Mouse (Mus musculus) E14TG2a.4 (cell line): ENCODE data around the gene Ghdc.

Experiments used
- H3K27me3 ChIP-seq: 2 replicates; pipeline ENCODE4 v1.6.1; 2014; ENCODE audit warnings: low read length, control low read depth; ENCODE audit not compliant: insufficient read depth
- H3K36me3 ChIP-seq: 2 replicates; pipeline ENCODE4 v1.6.1; 2014; ENCODE audit warnings: low read length, control low read depth; ENCODE audit not compliant: insufficient read depth
- H3K4me1 ChIP-seq: replicated peaks from 2 replicates; pipeline ENCODE4 v1.6.1; 2014; ENCODE audit warnings: low read depth, low read length, control low read depth
- H3K4me3 ChIP-seq: replicated peaks from 2 replicates; pipeline ENCODE4 v1.5.1; 2014; ENCODE audit warnings: mild to moderate bottlenecking, low read length
- H3K9me3 ChIP-seq: 2 replicates; pipeline ENCODE4 v1.6.1; 2014; ENCODE audit warnings: low read length, control low read depth
- CTCF ChIP-seq: conservative IDR thresholded peaks from 2 replicates; pipeline ENCODE4 v1.5.1; 2014; ENCODE audit warnings: low read length
- NANOG ChIP-seq: IDR thresholded peaks from 2 replicates; pipeline ENCODE4 v1.6.1; 2014; ENCODE audit warnings: borderline replicate concordance, low read length, mixed read lengths
- POU5F1 ChIP-seq: IDR thresholded peaks from 2 replicates; pipeline ENCODE4 v1.6.1; 2014; ENCODE audit warnings: low read length, borderline replicate concordance

Gene Ghdc

DNA sequence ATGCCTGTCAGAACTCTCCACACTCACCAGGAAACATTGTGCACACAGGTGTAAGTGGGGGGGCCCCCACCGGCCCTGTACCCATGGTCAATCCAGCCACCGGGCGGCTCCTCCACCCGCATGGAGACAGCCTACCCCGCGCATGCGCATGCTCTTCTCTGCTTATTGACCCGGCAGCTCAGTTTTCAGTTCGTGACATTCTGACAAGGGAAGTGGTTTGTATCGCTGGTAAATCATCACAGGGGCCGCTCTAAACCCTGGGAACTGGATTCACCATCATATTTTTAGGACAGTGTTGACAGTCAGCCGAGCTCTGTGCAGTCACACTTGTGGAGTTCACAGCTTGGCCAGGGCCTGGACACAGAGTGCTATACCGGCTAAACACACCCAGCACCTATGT, 43.7 kb upstream of the Ghdc start:
- Histone ChIP-seq H3K4me1 (peaks cover 3% of the 10 kb centered on the region; the same call in 1 of the 2 replicates), H3K4me3 (no peak overlapping the region), H3K27me3 (no peaks in the 10 kb centered on the region), H3K9me3 (peaks cover 9% of the 10 kb centered on the region), H3K36me3 (no peaks in the 10 kb centered on the region)
- TF ChIP-seq NANOG: no peak
- no peak for TF ChIP-seq CTCF
- TF ChIP-seq POU5F1: no peak

GRCm38 (mm10) chr11:100811132-100811531, 40.4 kb upstream of the Ghdc start:
- Histone ChIP-seq H3K9me3 (peaks cover 9% of the 10 kb centered on the region), H3K27me3 (no peaks in the 10 kb centered on the region), H3K4me3 (no peak overlapping the region), H3K4me1 (peaks cover 20% of the 10 kb centered on the region), H3K36me3 (no peaks in the 10 kb centered on the region)
- TF ChIP-seq CTCF: peak; percentile 44
- TF ChIP-seq NANOG: no peak

GRCm38 (mm10) chr11:100810516-100810915, 39.8 kb upstream of the Ghdc start:
- Histone ChIP-seq H3K36me3 (no peaks in the 10 kb centered on the region), H3K9me3 (peaks cover 9% of the 10 kb centered on the region), H3K4me3 (no peak overlapping the region), H3K4me1 (peaks cover 20% of the 10 kb centered on the region), H3K27me3 (no peaks in the 10 kb centered on the region)
- TF ChIP-seq POU5F1 (no peak), NANOG (no peak), CTCF (no peak)

DNA sequence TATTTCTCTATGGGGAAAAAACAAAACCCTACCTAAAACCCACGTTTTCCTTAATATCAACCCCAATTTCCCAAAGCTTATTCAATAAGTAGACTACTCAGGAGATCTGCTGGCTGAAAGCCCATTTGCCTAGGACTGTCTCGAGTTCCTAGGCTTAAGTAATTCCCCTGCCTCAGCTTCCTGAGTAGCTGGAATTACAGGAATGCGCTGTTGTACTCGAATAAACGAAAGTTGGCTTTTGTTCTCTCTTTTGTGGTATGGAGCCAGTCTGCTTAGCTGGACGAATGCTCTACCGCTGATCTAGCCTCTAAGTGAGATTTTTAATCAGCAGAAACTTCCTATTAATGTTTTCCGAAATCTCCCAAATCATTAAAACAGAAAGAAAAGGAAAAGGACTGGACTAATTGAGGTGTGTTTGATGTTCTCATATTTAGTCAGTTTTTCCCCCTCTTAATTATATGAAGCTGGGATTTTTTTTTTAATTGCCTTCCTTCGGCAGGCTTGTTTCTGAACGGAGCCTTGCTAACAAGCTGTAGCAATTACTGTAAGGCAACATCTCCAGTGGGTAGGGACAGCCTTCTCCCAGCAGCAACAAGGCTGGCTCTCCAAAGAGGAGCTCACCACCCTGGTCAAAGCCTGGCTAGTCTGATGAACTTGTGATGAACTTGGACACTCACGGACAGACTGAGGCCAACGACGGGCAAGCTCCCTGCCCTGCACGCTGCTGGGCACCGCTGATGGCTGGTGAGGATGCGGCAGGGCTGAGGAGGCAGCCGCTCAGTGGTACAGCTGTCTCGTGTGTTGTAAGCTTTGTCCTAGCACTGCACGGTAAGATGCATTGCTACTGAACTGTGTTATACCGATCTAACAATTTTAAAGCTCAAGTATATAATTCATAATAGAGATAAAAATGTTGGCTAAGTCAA, 35.9 kb upstream of the Ghdc start:
- TF ChIP-seq POU5F1 (no peak), CTCF (no peak), NANOG (no peak)
- Histone ChIP-seq H3K27me3 (no peaks in the 10 kb centered on the region), H3K36me3 (no peaks in the 10 kb centered on the region), H3K4me1 (peaks cover 23% of the 10 kb centered on the region), H3K9me3 (peaks cover 6% of the 10 kb centered on the region), H3K4me3 (no peak overlapping the region)

DNA sequence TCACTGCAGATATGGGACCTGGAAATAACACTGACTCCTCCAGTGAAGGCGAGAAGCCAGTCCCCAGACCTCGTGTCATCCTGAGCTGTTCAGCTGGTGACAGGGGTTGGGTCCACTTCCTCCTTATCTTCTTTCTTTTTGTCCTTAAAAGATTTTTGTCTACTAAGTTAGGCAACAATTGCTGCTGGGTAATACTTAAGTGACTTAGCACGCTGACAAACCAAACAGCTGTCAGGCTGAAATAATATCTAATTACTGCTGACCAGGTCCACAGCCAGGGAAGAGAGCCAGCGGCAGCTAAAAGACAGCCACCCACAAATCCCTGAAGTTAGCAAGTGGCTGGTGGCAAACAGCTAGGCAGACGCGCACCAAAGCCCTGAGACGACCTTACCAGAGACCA, 34.8 kb upstream of the Ghdc start:
- H3K4me3 ChIP-seq: no peak overlapping the region
- no peak for TF ChIP-seq NANOG
- no peak for TF ChIP-seq CTCF
- no peak for TF ChIP-seq POU5F1
- peaks cover 23% of the 10 kb centered on the region for H3K4me1 ChIP-seq
- no peaks in the 10 kb centered on the region for H3K9me3 ChIP-seq
- no peaks in the 10 kb centered on the region for H3K27me3 ChIP-seq
- H3K36me3 ChIP-seq: no peaks in the 10 kb centered on the region

GRCm38 (mm10) chr11:100804409-100804808, 33.7 kb upstream of the Ghdc start:
- no peak overlapping the region for H3K4me3 ChIP-seq
- H3K27me3 ChIP-seq: no peaks in the 10 kb centered on the region
- no peak for TF ChIP-seq NANOG
- no peak for TF ChIP-seq CTCF
- TF ChIP-seq POU5F1: no peak
- H3K9me3 ChIP-seq: no peaks in the 10 kb centered on the region
- no peaks in the 10 kb centered on the region for H3K36me3 ChIP-seq
- H3K4me1 ChIP-seq: peaks cover 32% of the 10 kb centered on the region

DNA sequence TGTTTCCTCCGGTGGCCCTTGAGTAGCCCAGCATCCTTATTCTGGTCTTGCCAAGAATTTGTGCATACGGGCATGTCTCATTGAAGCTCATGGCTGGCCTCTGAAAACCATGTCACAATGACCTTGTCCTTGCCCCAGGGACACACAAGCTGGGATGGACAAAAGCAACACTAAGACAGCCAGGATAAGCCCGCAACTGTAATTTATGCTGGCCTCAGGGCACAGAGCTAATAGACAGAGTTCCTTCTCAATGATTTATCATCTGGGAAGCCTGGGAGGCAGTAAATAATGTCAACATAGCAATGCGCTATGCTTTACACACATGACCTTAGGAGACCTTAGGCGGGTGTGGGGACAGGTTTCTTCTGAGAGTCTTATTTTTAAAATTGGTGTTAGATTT, 28.7 kb upstream of the Ghdc start:
- Histone ChIP-seq H3K4me3 (no peak overlapping the region), H3K9me3 (no peaks in the 10 kb centered on the region), H3K4me1 (peaks cover 21% of the 10 kb centered on the region), H3K27me3 (no peaks in the 10 kb centered on the region), H3K36me3 (no peaks in the 10 kb centered on the region)
- no peak for TF ChIP-seq POU5F1
- TF ChIP-seq CTCF: no peak
- no peak for TF ChIP-seq NANOG

GRCm38 (mm10) chr11:100796585-100796984, 25.8 kb upstream of the Ghdc start:
- H3K4me1 ChIP-seq: peaks cover 18% of the 10 kb centered on the region
- no peaks in the 10 kb centered on the region for H3K9me3 ChIP-seq
- no peaks in the 10 kb centered on the region for H3K27me3 ChIP-seq
- H3K36me3 ChIP-seq: no peaks in the 10 kb centered on the region
- no peak for TF ChIP-seq POU5F1
- H3K4me3 ChIP-seq: no peak overlapping the region

DNA sequence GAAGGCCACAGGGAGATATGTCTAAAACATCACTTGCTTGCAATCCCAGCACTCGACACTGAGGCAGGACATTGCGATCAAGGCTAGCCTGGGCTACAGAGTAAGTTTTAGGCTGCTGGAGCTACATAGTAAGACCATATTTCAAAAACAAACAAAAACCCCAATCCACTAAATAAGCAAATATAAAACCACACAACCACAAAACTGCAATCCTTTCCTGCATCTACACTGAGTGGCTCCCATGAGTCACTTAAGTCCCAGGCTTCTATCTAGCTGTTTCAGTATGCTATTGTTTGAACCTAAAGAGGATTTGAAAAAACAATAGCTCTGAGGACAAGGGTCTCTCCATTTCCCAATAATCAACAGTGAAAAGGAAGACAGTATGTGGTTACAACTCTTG, 24.6 kb upstream of the Ghdc start:
- Histone ChIP-seq H3K36me3 (no peaks in the 10 kb centered on the region), H3K4me3 (no peak overlapping the region), H3K4me1 (peaks cover 18% of the 10 kb centered on the region), H3K27me3 (no peaks in the 10 kb centered on the region), H3K9me3 (no peaks in the 10 kb centered on the region)
- no peak for TF ChIP-seq NANOG
- TF ChIP-seq POU5F1: no peak
- TF ChIP-seq CTCF: no peak
